In genomic region chr7:70369731-70370551, GRCm38 (mm10) we compare ENCODE assay signal across 7 mouse cellular contexts. TPM values are rescaled to one million over a fixed set of nuclear protein-coding genes. Genes with fewer than 3 reads are reported as not detected.
DNase-seq lines count a peak whose midpoint lies in the region.

No protein-coding gene starts in this region.

- H3K27me3 ChIP-seq in limb, embryonic 10.5 days (ENCODE audit: low read depth, poor library complexity, severe bottlenecking) = peaks cover 61% of the 10 kb centered on the region

- H3K9me3 ChIP-seq in limb, embryonic 10.5 days (replicated peaks) = no peaks in the 10 kb centered on the region

- H3K4me3 ChIP-seq in limb, embryonic 10.5 days = peak overlapping the region; percentile 49

- WGBS in limb, embryonic 10.5 days = 1% methylated on average over 47 of the region's 47 CpGs

- H3K27ac ChIP-seq in limb, embryonic 10.5 days = peak overlapping the region; percentile 70

- peak; percentile 49 for DNase-seq in adrenal gland, postnatal 10 days
- DNase-seq in embryo, embryonic 10.5 days (ENCODE audit: low spot score) = peak; percentile 64
- DNase-seq in heart, postnatal 4 days = peak; percentile 35
- peak; percentile 69 for DNase-seq in limb, embryonic 10.5 days (ENCODE audit: low spot score)
- peak; percentile 76 for DNase-seq in neural tube, embryonic 10.5 days (ENCODE audit: extremely low spot score, low spot score)
- no peak for DNase-seq in MN1 (ENCODE audit: low spot score)
- no peak for DNase-seq in layer of hippocampus, adult 9-11 months

- H3K4me1 ChIP-seq in limb, embryonic 10.5 days = peaks cover 55% of the 10 kb centered on the region

- no peaks in the 10 kb centered on the region for H3K36me3 ChIP-seq in limb, embryonic 10.5 days

RNA-seq across cellular contexts. Expression of gene Nr2f2, which starts 3.4 kb away (rescaled TPM):
- 10 to 100 TPM; 78.3 to 79.6 TPM for total RNA-seq in adrenal gland, postnatal 10 days (2021)
- total RNA-seq in heart, postnatal 4 days (2021) = 10 to 100 TPM; 34.3 to 35.0 TPM
- polyA plus RNA-seq in limb, embryonic 10.5 days (2016; fragmentation: Nextera tagmentation; extraction: Ambion mirVana) = 48.0 and 56.8 TPM in 2 replicates

Comparison
In these comparisons a context has a peak if more than half of its experiments do, and no peak if none do; other contexts are left out.
1. DNase-seq: peak in adrenal gland, postnatal 10 days (single experiment), embryo, embryonic 10.5 days (single experiment), heart, postnatal 4 days (single experiment), limb, embryonic 10.5 days (single experiment) and neural tube, embryonic 10.5 days (single experiment); none in MN1 (single experiment) and layer of hippocampus, adult 9-11 months (single experiment).